Mouse (Mus musculus) liver, embryonic 16.5 days (tissue): ENCODE results near the gene Secisbp2l. TPM values are rescaled to one million over a fixed set of nuclear protein-coding genes. Genes with fewer than 3 reads are reported as not detected.

Source experiments
- ATAC-seq: fragments of 200-750 bp; cut with Nextera tagmentation; 2 replicates; pipeline ENCODE4 v1.8.0; 2017; ENCODE audit warnings: low read depth, mild to moderate bottlenecking, moderate number of reproducible peaks, moderate library complexity
- H3K27ac ChIP-seq: fragments of 300-500 bp; sonication (generic); 2 replicates; pipeline ENCODE4 v1.5.1; 2014; ENCODE audit warnings: mild to moderate bottlenecking, low read length
- H3K27me3 ChIP-seq: fragments of 300-500 bp; sonication (generic); 2 replicates; pipeline ENCODE4 v1.6.1; 2014; ENCODE audit warnings: low read depth, low read length, mixed read lengths; ENCODE audit not compliant: control insufficient read depth, insufficient read depth
- H3K36me3 ChIP-seq: fragments of 300-500 bp; sonication (generic); 2 replicates; pipeline ENCODE4 v1.6.1; 2014; ENCODE audit warnings: mild to moderate bottlenecking; ENCODE audit not compliant: control insufficient read depth, insufficient read depth
- H3K4me1 ChIP-seq: fragments of 300-500 bp; sonication (generic); 2 replicates; pipeline ENCODE4 v1.6.1; 2014; ENCODE audit warnings: low read depth, low read length, mixed read lengths; ENCODE audit not compliant: control insufficient read depth
- H3K4me2 ChIP-seq: fragments of 300-500 bp; sonication (generic); 2 replicates; pipeline ENCODE4 v1.6.1; 2014; ENCODE audit warnings: low read depth, low read length, mixed read lengths
- H3K4me3 ChIP-seq: fragments of 300-500 bp; sonication (generic); 2 replicates; pipeline ENCODE4 v1.5.1; 2014; ENCODE audit warnings: low read depth, mild to moderate bottlenecking, low read length
- H3K9ac ChIP-seq: fragments of 300-500 bp; sonication (generic); 2 replicates; pipeline ENCODE4 v1.6.1; 2014; ENCODE audit warnings: low read depth, low read length
- H3K9me3 ChIP-seq: fragments of 300-500 bp; sonication (generic); replicated peaks from 2 replicates; pipeline ENCODE4 v1.6.1; 2016; ENCODE audit warnings: low read length; ENCODE audit not compliant: control insufficient read depth
- WGBS: fragments of 180-500 bp; shearing (Covaris S2); extraction: QIAGEN DNeasy Blood & Tissue Kit; methylation state at CpG from one replicate; pipeline ENCODE4 v1.1.7; 2014; ENCODE audit not compliant: insufficient replicate concordance; 5-methylcytosine and 5-hydroxymethylcytosine counted together
- polyA plus RNA-seq: library from polyadenylated mRNA; unstranded; fragments of >200 nt; fragmentation: Nextera tagmentation; extraction: Ambion mirVana; gene quantifications from 2 replicates; pipeline ENCODE4 v1.2.1, GENCODE M21; 2015

The Secisbp2l gene
- polyA plus RNA-seq, 1 experiment from 2014 or later = 5.4 TPM

GRCm38 (mm10) chr2:125706510-125706921 is 76.2 kb downstream of the Secisbp2l start:
- no peak for ATAC-seq
- no peaks in the 10 kb centered on the region for H3K27me3 ChIP-seq
- H3K4me1 ChIP-seq = no peaks in the 10 kb centered on the region
- no peaks in the 10 kb centered on the region for H3K36me3 ChIP-seq
- H3K9ac ChIP-seq = no peak overlapping the region
- no peak overlapping the region for H3K27ac ChIP-seq
- WGBS = 58% methylated on average over 5 of the region's 5 CpGs
- H3K4me3 ChIP-seq = no peak overlapping the region
- no peak overlapping the region for H3K4me2 ChIP-seq
- H3K9me3 ChIP-seq = no peaks in the 10 kb centered on the region

GRCm38 (mm10) chr2:125704907-125705631 is 77.6 kb downstream of the Secisbp2l start:
- ATAC-seq = no peak
- no peaks in the 10 kb centered on the region for H3K4me1 ChIP-seq
- no peaks in the 10 kb centered on the region for H3K36me3 ChIP-seq
- H3K4me3 ChIP-seq = no peak overlapping the region
- no peaks in the 10 kb centered on the region for H3K27me3 ChIP-seq
- no peak overlapping the region for H3K9ac ChIP-seq
- no peak overlapping the region for H3K27ac ChIP-seq
- no peaks in the 10 kb centered on the region for H3K9me3 ChIP-seq
- WGBS = 62% methylated on average over 12 of the region's 12 CpGs
- no peak overlapping the region for H3K4me2 ChIP-seq

- no peak overlapping the region for H3K9ac ChIP-seq
- H3K36me3 ChIP-seq = no peaks in the 10 kb centered on the region
- H3K9me3 ChIP-seq = no peaks in the 10 kb centered on the region
- WGBS = 67% methylated on average over 2 of the region's 2 CpGs
- no peak for ATAC-seq
- H3K27ac ChIP-seq = no peak overlapping the region
- H3K4me2 ChIP-seq = no peak overlapping the region
- no peaks in the 10 kb centered on the region for H3K27me3 ChIP-seq
- H3K4me1 ChIP-seq = no peaks in the 10 kb centered on the region
- no peak overlapping the region for H3K4me3 ChIP-seq
Measured at GRCm38 (mm10) chr2:125702851-125703250, 79.8 kb downstream of the Secisbp2l start.

- no peaks in the 10 kb centered on the region for H3K36me3 ChIP-seq
- H3K4me2 ChIP-seq = no peak overlapping the region
- H3K9me3 ChIP-seq = no peaks in the 10 kb centered on the region
- no peak overlapping the region for H3K9ac ChIP-seq
- H3K4me3 ChIP-seq = no peak overlapping the region
- no peak for ATAC-seq
- H3K27ac ChIP-seq = no peak overlapping the region
- H3K27me3 ChIP-seq = no peaks in the 10 kb centered on the region
- 37% methylated on average over 2 of the region's 2 CpGs for WGBS
- H3K4me1 ChIP-seq = no peaks in the 10 kb centered on the region
Measured at GRCm38 (mm10) chr2:125701606-125702005, 81.1 kb downstream of the Secisbp2l start.

DNA sequence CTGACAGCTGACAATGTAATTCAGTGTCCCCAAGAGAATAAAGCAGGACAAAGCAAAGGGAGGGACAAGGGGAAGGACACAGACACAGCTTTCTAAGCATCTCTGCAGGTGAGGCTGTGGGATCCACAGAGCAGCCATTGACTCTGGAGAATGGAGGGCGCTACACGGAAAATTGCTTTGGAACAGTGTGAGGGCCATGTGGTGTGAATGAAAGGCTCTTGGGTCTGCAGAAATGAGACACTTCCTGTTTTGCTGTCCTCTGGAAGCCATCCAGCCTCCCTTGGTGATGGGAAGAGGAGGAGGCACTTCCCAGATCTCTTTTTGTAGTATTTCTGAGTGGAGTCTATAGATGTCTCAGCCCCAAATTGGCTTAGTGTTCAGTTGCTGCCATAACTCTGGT is 86.5 kb downstream of the Secisbp2l start:
- H3K4me1 ChIP-seq = no peaks in the 10 kb centered on the region
- H3K27ac ChIP-seq = no peak overlapping the region
- no peaks in the 10 kb centered on the region for H3K36me3 ChIP-seq
- H3K9me3 ChIP-seq = no peaks in the 10 kb centered on the region
- WGBS = 66% methylated on average over 2 of the region's 2 CpGs
- H3K4me3 ChIP-seq = no peak overlapping the region
- no peaks in the 10 kb centered on the region for H3K27me3 ChIP-seq
- no peak for ATAC-seq
- H3K9ac ChIP-seq = no peak overlapping the region
- H3K4me2 ChIP-seq = no peak overlapping the region

GRCm38 (mm10) chr2:125694798-125695197 is 87.9 kb downstream of the Secisbp2l start:
- Histone ChIP-seq H3K9me3 (no peaks in the 10 kb centered on the region), H3K9ac (no peak overlapping the region), H3K27ac (no peak overlapping the region), H3K4me2 (no peak overlapping the region), H3K4me1 (no peaks in the 10 kb centered on the region), H3K36me3 (no peaks in the 10 kb centered on the region), H3K4me3 (no peak overlapping the region), H3K27me3 (no peaks in the 10 kb centered on the region)
- WGBS = 51% methylated on average over 2 of the region's 2 CpGs
- ATAC-seq = no peak

DNA sequence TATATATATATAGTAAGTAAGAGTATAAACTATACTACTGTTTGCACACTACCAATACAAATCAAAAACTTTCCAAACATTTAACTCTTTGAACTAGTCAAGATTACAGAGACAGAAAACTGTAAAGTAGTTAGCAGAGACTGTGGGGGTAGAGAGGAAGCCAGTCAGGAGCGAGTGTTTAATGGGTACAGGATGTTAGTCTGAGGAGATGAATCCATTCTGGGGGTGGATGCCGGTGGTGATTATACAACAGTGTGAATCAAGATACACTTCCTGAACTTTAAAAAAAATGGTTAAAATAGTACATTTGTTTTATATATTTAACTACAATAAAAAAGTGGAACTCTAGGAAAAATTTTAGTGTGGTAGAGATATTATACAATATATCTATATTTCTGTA is 90.7 kb downstream of the Secisbp2l start:
- Histone ChIP-seq H3K4me2 (no peak overlapping the region), H3K9me3 (no peaks in the 10 kb centered on the region), H3K27me3 (no peaks in the 10 kb centered on the region), H3K4me1 (no peaks in the 10 kb centered on the region), H3K9ac (no peak overlapping the region), H3K4me3 (no peak overlapping the region), H3K27ac (no peak overlapping the region), H3K36me3 (no peaks in the 10 kb centered on the region)
- ATAC-seq = no peak
- 32% methylated on average over 2 of the region's 2 CpGs for WGBS

Other genes with a start within 250 kb of the Secisbp2l start
- gene Cep152, start 157.8 kb downstream of the Secisbp2l start, polyA plus RNA-seq = 4.2 and 4.4 TPM in 2 replicates
- gene Eid1, start 109.8 kb downstream of the Secisbp2l start, polyA plus RNA-seq = 34.2 and 34.7 TPM in 2 replicates
- gene Shc4, start 58.7 kb downstream of the Secisbp2l start, polyA plus RNA-seq = 0.64 and 0.77 TPM in 2 replicates
- gene Galk2, start 76.2 kb upstream of the Secisbp2l start, polyA plus RNA-seq = 8.4 and 9.4 TPM in 2 replicates
- gene Cops2, start 76.3 kb upstream of the Secisbp2l start, polyA plus RNA-seq = 35.6 and 40.1 TPM in 2 replicates